Mouse (Mus musculus) hindbrain, embryonic 11.5 days (tissue): Measurements from ENCODE around the gene Usf2. TPM values are rescaled to one million over a fixed set of nuclear protein-coding genes. Genes with fewer than 3 reads are reported as not detected.

ENCODE experiments used
- ATAC-seq: fragments of 200-750 bp; cut with Nextera tagmentation; 2 replicates; pipeline ENCODE4 v1.8.0; 2017; ENCODE audit warnings: mild to moderate bottlenecking, moderate TSS enrichment, moderate library complexity; ENCODE audit not compliant: low FRiP score
- DNase-seq: peaks from one replicate; pipeline ENCODE4 v3.0.0-alpha.2; 2015; ENCODE audit warnings: low spot score
- H3K27ac ChIP-seq: fragments of 300-500 bp; sonication (generic); 2 replicates; pipeline ENCODE4 v1.5.1; 2014; ENCODE audit warnings: mild to moderate bottlenecking, low read depth, low read length
- H3K27me3 ChIP-seq: fragments of 300-500 bp; sonication (generic); 2 replicates; pipeline ENCODE4 v1.6.1; 2014; ENCODE audit warnings: mild to moderate bottlenecking, low read length, moderate library complexity, mixed read lengths; ENCODE audit not compliant: control insufficient read depth, insufficient read depth
- H3K36me3 ChIP-seq: fragments of 300-500 bp; sonication (generic); 2 replicates; pipeline ENCODE4 v1.6.1; 2014; ENCODE audit warnings: mild to moderate bottlenecking, low read length, moderate library complexity, mixed read lengths; ENCODE audit not compliant: control insufficient read depth, insufficient read depth
- H3K4me1 ChIP-seq: fragments of 300-500 bp; sonication (generic); replicated peaks from 2 replicates; pipeline ENCODE4 v1.6.1; 2014; ENCODE audit warnings: low read length, mixed read lengths; ENCODE audit not compliant: control insufficient read depth, insufficient read depth
- H3K4me2 ChIP-seq: fragments of 300-500 bp; sonication (generic); replicated peaks from 2 replicates; pipeline ENCODE4 v1.6.1; 2014; ENCODE audit warnings: mild to moderate bottlenecking, low read depth, low read length
- H3K4me3 ChIP-seq: fragments of 300-500 bp; sonication (generic); 2 replicates; pipeline ENCODE4 v1.5.1; 2014; ENCODE audit warnings: low read depth, low read length
- H3K9ac ChIP-seq: fragments of 300-500 bp; sonication (generic); 2 replicates; pipeline ENCODE4 v1.6.1; 2014; ENCODE audit warnings: low read depth, low read length
- H3K9me3 ChIP-seq: fragments of 300-500 bp; sonication (generic); 2 replicates; pipeline ENCODE4 v1.6.1; 2016; ENCODE audit warnings: low read length; ENCODE audit not compliant: control insufficient read depth
- WGBS: fragments of 180-500 bp; shearing (Covaris S2); extraction: QIAGEN DNeasy Blood & Tissue Kit; methylation state at CpG from one replicate; pipeline ENCODE4 v1.1.7; 2014; 5-methylcytosine and 5-hydroxymethylcytosine counted together
- polyA plus RNA-seq: library from polyadenylated mRNA; unstranded; fragments of >200 nt; fragmentation: Nextera tagmentation; extraction: Ambion mirVana; gene quantifications from 2 replicates; pipeline ENCODE4 v1.2.1, GENCODE M21; 2014

Gene Usf2
- polyA plus RNA-seq, 1 experiment from 2014 or later = 25.4 TPM

- ATAC-seq (peak; percentile 88), DNase-seq (peak; percentile 92)
- Histone ChIP-seq H3K4me2 (peak within 1 kb of the TSS; percentile 50), H3K4me1 (no peaks in the 10 kb centered on the region; the same call in 1 of the 2 replicates), H3K9ac (peak within 1 kb of the TSS; percentile 40), H3K27me3 (peaks cover 15% of the 10 kb centered on the region), H3K36me3 (no peaks in the 10 kb centered on the region), H3K4me3 (peak within 1 kb of the TSS; percentile 32), H3K9me3 (no peaks in the 10 kb centered on the region), H3K27ac (no peak within 1 kb of the TSS)
- under 1% methylated on average over 37 of the region's 37 CpGs for WGBS
Observed at GRCm38 (mm10) chr7:30973501-30974289, 17.1 kb upstream of the Usf2 start, which contains the start of gene Fam187b. Gene Fam187b, plus strand, starts transcription at chr7:30973790.

- H3K27me3 ChIP-seq = peaks cover 15% of the 10 kb centered on the region
- no peaks in the 10 kb centered on the region for H3K36me3 ChIP-seq
- DNase-seq (peak; percentile 47), ATAC-seq (no peak; the same call in none of the 2 replicates)
- H3K9me3 ChIP-seq = no peaks in the 10 kb centered on the region
- no peaks in the 10 kb centered on the region; the same call in 1 of the 2 replicates for H3K4me1 ChIP-seq
- no peak within 1 kb of the TSS for H3K27ac ChIP-seq
- peak within 1 kb of the TSS; percentile 50 for H3K4me2 ChIP-seq
- peak within 1 kb of the TSS; percentile 32 for H3K4me3 ChIP-seq
- peak within 1 kb of the TSS; percentile 40 for H3K9ac ChIP-seq
- WGBS = 0% methylated on average over 19 of the region's 19 CpGs
Observed at GRCm38 (mm10) chr7:30973251-30973500, 16.6 kb upstream of the Usf2 start, which contains the start of gene Lsr. Gene Lsr, minus strand, starts transcription at chr7:30973464.

- no peak overlapping the region for H3K27ac ChIP-seq
- ATAC-seq = peak; percentile 21; the same call in 1 of the 2 replicates
- peak overlapping the region; percentile 40 for H3K9ac ChIP-seq
- H3K27me3 ChIP-seq = peaks cover 15% of the 10 kb centered on the region
- peak; percentile 29 for DNase-seq
- H3K4me2 ChIP-seq = peak overlapping the region; percentile 50
- WGBS = 3% methylated on average over 41 of the region's 41 CpGs
- no peaks in the 10 kb centered on the region for H3K36me3 ChIP-seq
- H3K4me1 ChIP-seq = no peaks in the 10 kb centered on the region; the same call in 1 of the 2 replicates
- peak overlapping the region; percentile 32 for H3K4me3 ChIP-seq
- H3K9me3 ChIP-seq = no peaks in the 10 kb centered on the region
Observed at GRCm38 (mm10) chr7:30972426-30973250, 16.0 kb upstream of the Usf2 start.

- 95% methylated on average over 15 of the region's 15 CpGs for WGBS
- H3K27me3 ChIP-seq = peaks cover 15% of the 10 kb centered on the region
Observed at GRCm38 (mm10) chr7:30971901-30972300, 15.3 kb upstream of the Usf2 start.

GRCm38 (mm10) chr7:30969174-30969573 lies 12.6 kb upstream of the Usf2 start:
- 87% methylated on average over 4 of the region's 4 CpGs for WGBS
- Histone ChIP-seq H3K27me3 (peaks cover 15% of the 10 kb centered on the region), H3K4me1 (no peaks in the 10 kb centered on the region; the same call in 1 of the 2 replicates), H3K9me3 (no peaks in the 10 kb centered on the region), H3K4me3 (no peak overlapping the region), H3K4me2 (no peak overlapping the region), H3K27ac (no peak overlapping the region), H3K36me3 (no peaks in the 10 kb centered on the region), H3K9ac (no peak overlapping the region)
- no peak for ATAC-seq
- DNase-seq = no peak

More at GRCm38 (mm10) chr7:30971901-30972300, 15.3 kb upstream of the Usf2 start:
- Histone ChIP-seq H3K4me2 (no peak overlapping the region), H3K36me3 (no peaks in the 10 kb centered on the region), H3K4me1 (no peaks in the 10 kb centered on the region; the same call in 1 of the 2 replicates), H3K27ac (no peak overlapping the region), H3K4me3 (no peak overlapping the region), H3K9me3 (no peaks in the 10 kb centered on the region), H3K9ac (no peak overlapping the region)
- ATAC-seq (no peak), DNase-seq (no peak)

- peaks cover 15% of the 10 kb centered on the region for H3K27me3 ChIP-seq
- H3K9me3 ChIP-seq = no peaks in the 10 kb centered on the region
- no peaks in the 10 kb centered on the region; the same call in 1 of the 2 replicates for H3K4me1 ChIP-seq
- WGBS = 89% methylated on average over 8 of the region's 8 CpGs
- DNase-seq (no peak), ATAC-seq (no peak)
- no peak overlapping the region for H3K4me2 ChIP-seq
- H3K9ac ChIP-seq = no peak overlapping the region
- H3K27ac ChIP-seq = no peak overlapping the region
- no peak overlapping the region for H3K4me3 ChIP-seq
- no peaks in the 10 kb centered on the region for H3K36me3 ChIP-seq
Observed at GRCm38 (mm10) chr7:30968611-30969010, 12.0 kb upstream of the Usf2 start.

GRCm38 (mm10) chr7:30966657-30967056 lies 10.1 kb upstream of the Usf2 start:
- Histone ChIP-seq H3K27me3 (no peaks in the 10 kb centered on the region), H3K27ac (no peak overlapping the region)
- 84% methylated on average over 3 of the region's 3 CpGs for WGBS

GRCm38 (mm10) chr7:30965677-30966076 lies 9.1 kb upstream of the Usf2 start:
- Histone ChIP-seq H3K9ac (no peak overlapping the region), H3K4me3 (no peak overlapping the region), H3K4me2 (no peak overlapping the region), H3K27me3 (no peaks in the 10 kb centered on the region), H3K9me3 (no peaks in the 10 kb centered on the region), H3K4me1 (no peaks in the 10 kb centered on the region), H3K36me3 (no peaks in the 10 kb centered on the region), H3K27ac (no peak overlapping the region)
- ATAC-seq = no peak
- whole genome bisulfite sequencing = 65% methylated on average over 14 of the region's 14 CpGs
- no peak for DNase-seq

More at GRCm38 (mm10) chr7:30966657-30967056, 10.1 kb upstream of the Usf2 start:
- Histone ChIP-seq H3K36me3 (no peaks in the 10 kb centered on the region), H3K4me2 (no peak overlapping the region), H3K9ac (no peak overlapping the region), H3K4me3 (no peak overlapping the region), H3K9me3 (no peaks in the 10 kb centered on the region), H3K4me1 (no peaks in the 10 kb centered on the region)
- DNase-seq (no peak), ATAC-seq (no peak)
